Mouse (Mus musculus) intestine, embryonic 15.5 days (tissue): ENCODE data around the gene Irf2bpl. TPM values are rescaled to one million over a fixed set of nuclear protein-coding genes. Genes with fewer than 3 reads are reported as not detected.
A peak's percentile ranks its signal among the peaks of the same experiment; 100 is the strongest.

ENCODE experiments used
- ATAC-seq: fragments of 200-750 bp; cut with Nextera tagmentation; 2 replicates; pipeline ENCODE4 v1.8.0; 2017; ENCODE audit warnings: moderate TSS enrichment, moderate library complexity
- H3K27ac ChIP-seq: fragments of 300-500 bp; sonication (generic); 2 replicates; pipeline ENCODE4 v1.5.1; 2015; ENCODE audit warnings: mild to moderate bottlenecking, inconsistent platforms
- H3K27me3 ChIP-seq: fragments of 300-500 bp; sonication (generic); replicated peaks from 2 replicates; pipeline ENCODE4 v1.6.1; 2015; ENCODE audit warnings: inconsistent platforms
- H3K36me3 ChIP-seq: fragments of 300-500 bp; sonication (generic); 2 replicates; pipeline ENCODE4 v1.6.1; 2015; ENCODE audit warnings: inconsistent platforms
- H3K4me1 ChIP-seq: fragments of 300-500 bp; sonication (generic); replicated peaks from 2 replicates; pipeline ENCODE4 v1.6.1; 2015; ENCODE audit warnings: inconsistent platforms
- H3K4me2 ChIP-seq: fragments of 300-500 bp; sonication (generic); replicated peaks from 2 replicates; pipeline ENCODE4 v1.6.1; 2015; ENCODE audit warnings: mild to moderate bottlenecking, inconsistent platforms
- H3K4me3 ChIP-seq: fragments of 300-500 bp; sonication (generic); replicated peaks from 2 replicates; pipeline ENCODE4 v1.5.1; 2015; ENCODE audit warnings: inconsistent platforms
- H3K9ac ChIP-seq: fragments of 300-500 bp; sonication (generic); 2 replicates; pipeline ENCODE4 v1.6.1; 2015; ENCODE audit warnings: inconsistent platforms
- H3K9me3 ChIP-seq: fragments of 300-500 bp; sonication (generic); 2 replicates; pipeline ENCODE4 v1.6.1; 2016; ENCODE audit warnings: inconsistent platforms
- WGBS: fragments of 180-500 bp; shearing (Covaris S2); methylation state at CpG from one replicate; pipeline ENCODE4 v1.1.7; 2015; 5-methylcytosine and 5-hydroxymethylcytosine counted together
- polyA plus RNA-seq: library from polyadenylated mRNA; unstranded; fragments of >200 nt; fragmentation: Nextera tagmentation; extraction: Ambion mirVana; gene quantifications from 2 replicates; pipeline ENCODE4 v1.2.1, GENCODE M21; 2015

Irf2bpl gene
- polyA plus RNA-seq, 1 experiment from 2014 or later = 22.4 TPM

GRCm38 (mm10) chr12:86895703-86896409 lies 11.3 kb upstream of the Irf2bpl start:
- Histone ChIP-seq H3K9me3 (no peaks in the 10 kb centered on the region), H3K4me1 (peaks cover 81% of the 10 kb centered on the region), H3K27me3 (no peaks in the 10 kb centered on the region), H3K27ac (peak overlapping the region; percentile 99), H3K4me2 (peak overlapping the region; percentile 70; the same call in 1 of the 2 replicates), H3K9ac (no peak overlapping the region), H3K36me3 (no peaks in the 10 kb centered on the region), H3K4me3 (no peak overlapping the region)
- WGBS = 40% methylated on average over 4 of the region's 4 CpGs
- ATAC-seq = no peak

- peaks cover 83% of the 10 kb centered on the region for H3K4me1 ChIP-seq
- no peaks in the 10 kb centered on the region for H3K27me3 ChIP-seq
- peak overlapping the region; percentile 70 for H3K4me2 ChIP-seq
- no peaks in the 10 kb centered on the region for H3K36me3 ChIP-seq
- under 1% methylated on average over 12 of the region's 12 CpGs for WGBS
- peak overlapping the region; percentile 99 for H3K27ac ChIP-seq
- H3K9ac ChIP-seq = peak overlapping the region; percentile 30; the same call in 1 of the 2 replicates
- H3K9me3 ChIP-seq = no peaks in the 10 kb centered on the region
- peak; percentile 32 for ATAC-seq
- peak overlapping the region; percentile 37 for H3K4me3 ChIP-seq
Observed at GRCm38 (mm10) chr12:86894841-86895428, 10.3 kb upstream of the Irf2bpl start.

GRCm38 (mm10) chr12:86894184-86894839 lies 9.7 kb upstream of the Irf2bpl start:
- Histone ChIP-seq H3K27ac (peak overlapping the region; percentile 99), H3K9me3 (no peaks in the 10 kb centered on the region), H3K4me3 (peak overlapping the region; percentile 37), H3K27me3 (no peaks in the 10 kb centered on the region), H3K4me2 (peak overlapping the region; percentile 73), H3K36me3 (no peaks in the 10 kb centered on the region), H3K4me1 (peaks cover 85% of the 10 kb centered on the region), H3K9ac (peak overlapping the region; percentile 30)
- under 1% methylated on average over 23 of the region's 26 CpGs for WGBS
- ATAC-seq = peak; percentile 89

GRCm38 (mm10) chr12:86893326-86894183 lies 9.0 kb upstream of the Irf2bpl start:
- H3K9me3 ChIP-seq = no peaks in the 10 kb centered on the region
- peak overlapping the region; percentile 14; the same call in 1 of the 2 replicates for H3K9ac ChIP-seq
- H3K27ac ChIP-seq = peak overlapping the region; percentile 97
- H3K4me1 ChIP-seq = peaks cover 86% of the 10 kb centered on the region
- H3K27me3 ChIP-seq = no peaks in the 10 kb centered on the region
- 4% methylated on average over 20 of the region's 20 CpGs for WGBS
- no peaks in the 10 kb centered on the region for H3K36me3 ChIP-seq
- H3K4me3 ChIP-seq = peak overlapping the region; percentile 21
- peak overlapping the region; percentile 73 for H3K4me2 ChIP-seq
- ATAC-seq = peak; percentile 22

- ATAC-seq = no peak
- Histone ChIP-seq H3K27me3 (no peaks in the 10 kb centered on the region), H3K4me3 (no peak overlapping the region), H3K36me3 (no peaks in the 10 kb centered on the region), H3K4me1 (peaks cover 85% of the 10 kb centered on the region), H3K9me3 (no peaks in the 10 kb centered on the region), H3K4me2 (peak overlapping the region; percentile 73), H3K9ac (no peak overlapping the region), H3K27ac (peak overlapping the region; percentile 97)
- 10% methylated on average over 18 of the region's 18 CpGs for WGBS
Observed at GRCm38 (mm10) chr12:86892711-86893311, 8.2 kb upstream of the Irf2bpl start.

GRCm38 (mm10) chr12:86891786-86892702 lies 7.4 kb upstream of the Irf2bpl start:
- ATAC-seq = no peak
- WGBS = 6% methylated on average over 35 of the region's 37 CpGs

GRCm38 (mm10) chr12:86891454-86891785 lies 6.8 kb upstream of the Irf2bpl start:
- Histone ChIP-seq H3K4me3 (peak overlapping the region; percentile 32; the same call in 1 of the 2 replicates), H3K27me3 (no peaks in the 10 kb centered on the region), H3K36me3 (no peaks in the 10 kb centered on the region), H3K9ac (peak overlapping the region; percentile 50; the same call in 1 of the 2 replicates), H3K27ac (peak overlapping the region; percentile 97), H3K4me1 (peaks cover 82% of the 10 kb centered on the region), H3K4me2 (peak overlapping the region; percentile 73), H3K9me3 (no peaks in the 10 kb centered on the region)
- WGBS = 32% methylated on average over 11 of the region's 11 CpGs
- ATAC-seq = no peak

More at GRCm38 (mm10) chr12:86891786-86892702, 7.4 kb upstream of the Irf2bpl start:
- H3K4me1 ChIP-seq = peaks cover 83% of the 10 kb centered on the region
- H3K27me3 ChIP-seq = no peaks in the 10 kb centered on the region
- H3K9me3 ChIP-seq = no peaks in the 10 kb centered on the region
- H3K4me2 ChIP-seq = peak overlapping the region; percentile 73
- peak overlapping the region; percentile 32 for H3K4me3 ChIP-seq
- H3K9ac ChIP-seq = peak overlapping the region; percentile 50
- no peaks in the 10 kb centered on the region for H3K36me3 ChIP-seq
- H3K27ac ChIP-seq = peak overlapping the region; percentile 97

- no peak for ATAC-seq
- peak overlapping the region; percentile 29 for H3K4me2 ChIP-seq
- H3K9ac ChIP-seq = no peak overlapping the region
- peaks cover 79% of the 10 kb centered on the region for H3K4me1 ChIP-seq
- H3K27me3 ChIP-seq = no peaks in the 10 kb centered on the region
- H3K9me3 ChIP-seq = no peaks in the 10 kb centered on the region
- peak overlapping the region; percentile 98 for H3K27ac ChIP-seq
- no peaks in the 10 kb centered on the region for H3K36me3 ChIP-seq
- 35% methylated on average over 8 of the region's 8 CpGs for WGBS
- H3K4me3 ChIP-seq = no peak overlapping the region
Observed at GRCm38 (mm10) chr12:86890796-86891301, 6.3 kb upstream of the Irf2bpl start.

- Histone ChIP-seq H3K9me3 (no peaks in the 10 kb centered on the region), H3K27ac (peak overlapping the region; percentile 98), H3K36me3 (no peaks in the 10 kb centered on the region), H3K27me3 (no peaks in the 10 kb centered on the region), H3K4me1 (peaks cover 78% of the 10 kb centered on the region), H3K4me3 (no peak overlapping the region), H3K9ac (no peak overlapping the region), H3K4me2 (peak overlapping the region; percentile 29)
- ATAC-seq = no peak
- WGBS = 55% methylated on average over 12 of the region's 12 CpGs
Observed at GRCm38 (mm10) chr12:86890091-86890720, 5.6 kb upstream of the Irf2bpl start.

GRCm38 (mm10) chr12:86889103-86889644 lies 4.6 kb upstream of the Irf2bpl start:
- ATAC-seq = peak; percentile 19
- WGBS = 11% methylated on average over 7 of the region's 7 CpGs
- peak overlapping the region; percentile 98 for H3K27ac ChIP-seq
- peak overlapping the region; percentile 72 for H3K4me2 ChIP-seq
- no peaks in the 10 kb centered on the region for H3K36me3 ChIP-seq
- no peaks in the 10 kb centered on the region for H3K9me3 ChIP-seq
- H3K4me3 ChIP-seq = 0 out of 2 replicates have a peak overlapping the region, but pooled peaks have one; percentile 23
- peak overlapping the region; percentile 26; the same call in 1 of the 2 replicates for H3K9ac ChIP-seq
- H3K27me3 ChIP-seq = no peaks in the 10 kb centered on the region
- H3K4me1 ChIP-seq = peaks cover 73% of the 10 kb centered on the region
